Mouse (Mus musculus) hindbrain, embryonic 11.5 days (tissue): Measurements from ENCODE around the gene Gm21897. TPM values are rescaled to one million over a fixed set of nuclear protein-coding genes. Genes with fewer than 3 reads are reported as not detected.
"Not testable (repeated sequence)": the region's sequence is repeated elsewhere in the genome, so short reads cannot be mapped to it uniquely, and the experiment has no call there.

Source experiments
- ATAC-seq: fragments of 200-750 bp; cut with Nextera tagmentation; 2 replicates; pipeline ENCODE4 v1.8.0; 2017; ENCODE audit warnings: mild to moderate bottlenecking, moderate TSS enrichment, moderate library complexity; ENCODE audit not compliant: low FRiP score
- DNase-seq: peaks from one replicate; pipeline ENCODE4 v3.0.0-alpha.2; 2015; ENCODE audit warnings: low spot score
- H3K27ac ChIP-seq: fragments of 300-500 bp; sonication (generic); 2 replicates; pipeline ENCODE4 v1.5.1; 2014; ENCODE audit warnings: mild to moderate bottlenecking, low read depth, low read length
- H3K27me3 ChIP-seq: fragments of 300-500 bp; sonication (generic); 2 replicates; pipeline ENCODE4 v1.6.1; 2014; ENCODE audit warnings: mild to moderate bottlenecking, low read length, moderate library complexity, mixed read lengths; ENCODE audit not compliant: control insufficient read depth, insufficient read depth
- H3K36me3 ChIP-seq: fragments of 300-500 bp; sonication (generic); 2 replicates; pipeline ENCODE4 v1.6.1; 2014; ENCODE audit warnings: mild to moderate bottlenecking, low read length, moderate library complexity, mixed read lengths; ENCODE audit not compliant: control insufficient read depth, insufficient read depth
- H3K4me1 ChIP-seq: fragments of 300-500 bp; sonication (generic); replicated peaks from 2 replicates; pipeline ENCODE4 v1.6.1; 2014; ENCODE audit warnings: low read length, mixed read lengths; ENCODE audit not compliant: control insufficient read depth, insufficient read depth
- H3K4me2 ChIP-seq: fragments of 300-500 bp; sonication (generic); replicated peaks from 2 replicates; pipeline ENCODE4 v1.6.1; 2014; ENCODE audit warnings: mild to moderate bottlenecking, low read depth, low read length
- H3K4me3 ChIP-seq: fragments of 300-500 bp; sonication (generic); 2 replicates; pipeline ENCODE4 v1.5.1; 2014; ENCODE audit warnings: low read depth, low read length
- H3K9ac ChIP-seq: fragments of 300-500 bp; sonication (generic); 2 replicates; pipeline ENCODE4 v1.6.1; 2014; ENCODE audit warnings: low read depth, low read length
- H3K9me3 ChIP-seq: fragments of 300-500 bp; sonication (generic); 2 replicates; pipeline ENCODE4 v1.6.1; 2016; ENCODE audit warnings: low read length; ENCODE audit not compliant: control insufficient read depth
- WGBS: fragments of 180-500 bp; shearing (Covaris S2); extraction: QIAGEN DNeasy Blood & Tissue Kit; methylation state at CpG from one replicate; pipeline ENCODE4 v1.1.7; 2014; 5-methylcytosine and 5-hydroxymethylcytosine counted together
- polyA plus RNA-seq: library from polyadenylated mRNA; unstranded; fragments of >200 nt; fragmentation: Nextera tagmentation; extraction: Ambion mirVana; gene quantifications from 2 replicates; pipeline ENCODE4 v1.2.1, GENCODE M21; 2014

Gm21897 gene
- polyA plus RNA-seq, result not detected in 2 replicates

DNA sequence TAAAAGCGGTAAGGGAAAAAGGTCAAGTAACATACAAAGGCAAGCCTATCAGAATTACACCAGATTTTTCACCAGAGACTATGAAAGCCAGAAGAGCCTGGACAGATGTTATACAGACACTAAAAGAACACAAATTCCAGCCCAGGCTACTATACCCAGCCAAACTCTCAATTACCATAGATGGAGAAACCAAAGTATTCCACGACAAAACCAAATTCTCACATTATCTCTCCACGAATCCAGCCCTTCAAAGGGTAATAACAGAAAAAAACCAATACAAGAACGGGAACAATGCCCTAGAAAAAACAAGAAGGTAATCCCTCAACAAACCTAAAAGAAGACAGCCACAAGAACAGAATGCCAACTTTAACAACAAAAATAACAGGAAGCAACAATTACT, at the start of gene Gm21897:
Gene Gm21897, plus strand, starts transcription at position 301 of the 400 bp plus-strand sequence.
- not testable (repeated sequence) for H3K27me3 ChIP-seq, H3K27ac ChIP-seq, H3K36me3 ChIP-seq, H3K4me2 ChIP-seq, H3K9me3 ChIP-seq, DNase-seq, ATAC-seq, H3K4me1 ChIP-seq, H3K9ac ChIP-seq, H3K4me3 ChIP-seq
- no CpG with 5 or more reads among the region's 4 CpGs for WGBS

DNA sequence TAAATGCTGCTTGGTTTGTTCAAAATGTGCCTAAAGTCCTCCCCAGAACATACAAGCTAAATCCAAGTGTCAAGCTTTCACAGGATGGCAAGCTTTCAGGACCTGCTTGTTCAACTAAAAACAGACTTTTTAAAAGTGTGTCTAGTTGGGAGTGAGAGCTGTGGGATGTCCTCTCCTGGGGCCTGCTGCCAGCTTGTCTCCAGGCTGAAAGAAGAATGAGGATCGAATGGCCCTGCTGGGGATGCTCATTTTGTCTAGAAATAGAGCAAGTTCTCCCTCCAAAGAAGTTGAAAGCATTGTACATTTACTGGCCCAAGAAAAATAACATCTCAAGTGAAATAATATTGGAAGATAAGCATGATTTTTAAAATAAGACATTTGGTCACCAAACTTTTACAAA, 45.0 kb upstream of the Gm21897 start:
- H3K4me2 ChIP-seq, result no peak overlapping the region
- H3K9ac ChIP-seq, result no peak overlapping the region
- 46% methylated on average over 1 of the region's 1 CpGs for WGBS
- H3K4me1 ChIP-seq, result no peaks in the 10 kb centered on the region
- DNase-seq, result no peak
- H3K4me3 ChIP-seq, result no peak overlapping the region
- no peaks in the 10 kb centered on the region for H3K9me3 ChIP-seq
- H3K27me3 ChIP-seq, result no peaks in the 10 kb centered on the region
- no peaks in the 10 kb centered on the region for H3K36me3 ChIP-seq
- no peak for ATAC-seq
- H3K27ac ChIP-seq, result no peak overlapping the region

DNA sequence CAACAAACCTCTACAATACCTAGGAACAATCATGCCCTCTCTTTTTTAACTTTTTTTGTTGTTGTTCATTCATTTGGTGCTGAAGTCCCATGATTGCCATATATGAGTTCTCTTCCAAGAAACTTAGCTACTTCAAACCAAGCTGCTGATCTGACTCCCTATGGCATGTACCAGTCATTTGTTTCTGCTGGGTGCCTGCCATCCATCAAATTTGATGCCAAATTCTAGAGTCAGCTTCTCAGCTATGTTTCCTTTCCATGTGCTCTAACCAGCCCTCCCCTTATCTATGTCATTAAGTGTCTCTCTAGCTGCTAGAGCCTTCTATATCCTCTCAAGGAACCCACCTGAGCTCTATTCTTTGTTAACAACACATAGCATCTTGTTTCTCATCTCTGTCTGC, 39.8 kb upstream of the Gm21897 start:
- ATAC-seq (no peak), DNase-seq (no peak)
- no peaks in the 10 kb centered on the region for H3K27me3 ChIP-seq
- no peaks in the 10 kb centered on the region for H3K4me1 ChIP-seq
- no peak overlapping the region for H3K27ac ChIP-seq
- no peak overlapping the region for H3K4me2 ChIP-seq
- no peak overlapping the region for H3K4me3 ChIP-seq
- no peak overlapping the region for H3K9ac ChIP-seq
- H3K9me3 ChIP-seq, result no peaks in the 10 kb centered on the region
- no peaks in the 10 kb centered on the region for H3K36me3 ChIP-seq

DNA sequence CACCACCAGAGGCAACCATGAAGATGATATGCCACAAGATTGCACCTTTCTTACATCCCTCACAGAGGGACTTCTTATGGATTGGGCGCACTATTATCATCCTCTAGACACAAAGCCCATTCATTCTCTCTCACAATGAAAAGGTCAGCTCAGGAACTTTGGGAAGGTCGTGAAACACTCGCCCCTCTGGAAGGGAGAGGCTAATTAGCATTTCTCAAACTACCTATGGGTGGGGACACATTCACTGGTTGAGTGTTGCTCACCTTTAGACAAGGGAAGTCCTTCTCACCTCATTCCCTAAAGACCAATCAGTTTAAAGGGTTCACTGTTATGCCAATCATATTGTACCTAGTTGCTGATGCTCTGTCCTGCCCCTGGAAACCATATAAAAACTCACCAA, 24.2 kb upstream of the Gm21897 start:
- Histone ChIP-seq H3K4me3 (no peak overlapping the region), H3K4me2 (no peak overlapping the region), H3K36me3 (no peaks in the 10 kb centered on the region), H3K9me3 (no peaks in the 10 kb centered on the region), H3K4me1 (no peaks in the 10 kb centered on the region), H3K27me3 (no peaks in the 10 kb centered on the region), H3K27ac (no peak overlapping the region), H3K9ac (no peak overlapping the region)
- 64% methylated on average over 3 of the region's 3 CpGs for WGBS
- DNase-seq (no peak), ATAC-seq (no peak)

DNA sequence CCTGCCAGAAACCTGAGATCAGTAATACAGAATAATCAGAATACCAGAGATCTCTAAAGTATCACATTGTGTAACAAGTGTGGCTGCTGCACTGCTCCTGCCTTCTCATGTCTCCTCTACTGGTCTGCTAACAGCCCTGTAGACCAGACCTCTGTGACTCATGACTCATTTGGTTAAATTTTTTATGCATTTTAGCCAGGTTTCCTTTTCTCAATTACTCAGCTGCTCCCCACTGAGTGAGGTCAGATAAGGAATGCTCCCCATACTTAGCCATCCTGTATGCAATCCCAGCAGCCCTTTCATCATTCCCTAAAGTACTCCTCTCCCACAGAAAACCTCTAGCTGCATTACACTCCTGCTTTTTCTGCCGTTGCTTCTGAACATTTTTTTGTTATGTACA, 23.0 kb upstream of the Gm21897 start:
- H3K27me3 ChIP-seq, result no peaks in the 10 kb centered on the region
- no peak overlapping the region for H3K27ac ChIP-seq
- ATAC-seq, result no peak
- H3K36me3 ChIP-seq, result no peaks in the 10 kb centered on the region
- no peak overlapping the region for H3K4me2 ChIP-seq
- H3K9ac ChIP-seq, result no peak overlapping the region
- H3K9me3 ChIP-seq, result no peaks in the 10 kb centered on the region
- 72% methylated on average over 1 of the region's 1 CpGs for WGBS
- no peak overlapping the region for H3K4me3 ChIP-seq
- no peak for DNase-seq
- no peaks in the 10 kb centered on the region for H3K4me1 ChIP-seq

DNA sequence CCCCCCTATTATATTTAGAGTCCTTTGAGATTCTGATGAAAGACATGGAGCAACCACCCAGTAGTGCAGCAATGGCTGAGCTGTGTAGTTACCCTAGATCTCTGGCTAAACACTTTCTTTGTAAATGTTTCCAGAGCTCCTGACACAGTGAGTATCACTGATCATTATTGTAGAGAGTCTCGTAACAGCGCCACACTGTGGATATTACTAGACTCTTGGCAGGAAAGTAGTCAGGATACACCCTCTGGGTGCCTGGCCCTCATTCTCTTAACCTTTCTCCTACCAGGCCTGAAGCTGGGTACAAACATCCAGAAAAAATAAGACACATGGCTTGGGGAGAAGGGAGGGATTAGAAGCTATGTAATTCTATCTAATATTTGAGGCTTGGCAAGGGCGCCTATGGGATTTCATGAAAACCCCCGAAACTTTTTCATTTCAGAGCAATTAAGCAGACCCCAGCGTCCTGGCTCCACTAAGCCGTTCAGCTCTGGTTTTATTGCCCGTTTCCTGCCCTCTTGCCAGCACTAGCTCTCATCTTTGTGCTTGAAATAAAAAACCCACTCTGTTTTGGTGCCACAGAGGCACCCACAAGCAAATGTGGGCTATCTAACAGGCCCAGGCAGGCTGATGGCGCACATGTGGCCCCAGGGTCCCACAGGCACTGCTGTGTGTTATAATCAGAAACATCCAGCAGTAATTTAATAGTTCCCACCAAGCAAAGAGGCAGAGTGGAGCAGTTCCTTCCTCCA, 22.2 kb upstream of the Gm21897 start:
- Histone ChIP-seq H3K36me3 (no peaks in the 10 kb centered on the region), H3K4me2 (no peak overlapping the region), H3K9ac (no peak overlapping the region), H3K27ac (no peak overlapping the region), H3K27me3 (no peaks in the 10 kb centered on the region), H3K4me1 (no peaks in the 10 kb centered on the region), H3K4me3 (no peak overlapping the region), H3K9me3 (no peaks in the 10 kb centered on the region)
- DNase-seq (peak; percentile 36), ATAC-seq (peak; percentile 60; the same call in 1 of the 2 replicates)
- WGBS, result 57% methylated on average over 8 of the region's 8 CpGs

DNA sequence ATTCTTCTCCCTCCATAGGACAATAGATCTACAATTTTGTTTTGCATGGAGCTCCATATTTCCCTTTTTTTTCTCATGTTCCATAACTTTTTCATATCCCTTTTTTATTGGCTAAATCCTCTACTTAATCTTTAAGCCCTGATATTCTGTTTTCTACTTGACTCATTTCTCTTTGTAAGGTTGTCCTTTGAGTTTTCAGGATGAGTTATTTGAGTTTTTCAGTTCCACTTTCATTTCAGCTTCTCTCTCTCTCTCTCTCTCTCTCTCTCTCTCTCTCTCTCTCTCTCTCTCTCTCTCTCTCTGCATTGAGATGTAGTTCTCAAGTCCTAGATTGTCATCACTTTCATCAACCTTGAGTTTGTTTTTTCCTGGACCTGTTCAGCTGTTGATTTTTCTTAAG, 17.3 kb downstream of the Gm21897 start:
- H3K4me2 ChIP-seq, result no peak overlapping the region
- H3K4me1 ChIP-seq, result no peaks in the 10 kb centered on the region
- no peaks in the 10 kb centered on the region for H3K27me3 ChIP-seq

DNA sequence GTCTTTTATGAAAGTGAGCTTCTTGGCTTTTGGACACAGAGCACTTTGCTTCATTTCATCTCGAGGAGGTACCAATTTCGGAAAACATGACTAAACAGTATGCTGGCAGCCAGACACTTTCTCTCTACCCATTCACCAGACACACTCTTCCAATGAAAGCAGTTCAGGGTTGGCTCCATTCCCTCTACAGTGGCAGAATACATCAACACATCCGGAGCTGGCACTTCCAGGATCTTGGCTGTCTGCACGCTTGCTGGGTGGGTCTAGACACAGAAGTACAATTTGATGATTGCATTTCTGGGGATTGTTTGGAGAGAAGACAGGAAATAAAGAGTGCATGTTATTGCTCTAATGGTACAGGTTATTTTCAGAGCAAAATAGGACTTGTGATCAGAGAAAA, 21.8 kb downstream of the Gm21897 start:
- no peaks in the 10 kb centered on the region for H3K27me3 ChIP-seq
- H3K27ac ChIP-seq, result no peak overlapping the region
- no peak overlapping the region for H3K9ac ChIP-seq
- H3K4me3 ChIP-seq, result no peak overlapping the region
- no peaks in the 10 kb centered on the region for H3K4me1 ChIP-seq
- no peaks in the 10 kb centered on the region for H3K36me3 ChIP-seq
- H3K9me3 ChIP-seq, result no peaks in the 10 kb centered on the region
- no peak for ATAC-seq
- no peak for DNase-seq
- WGBS, result 92% methylated on average over 4 of the region's 4 CpGs
- H3K4me2 ChIP-seq, result no peak overlapping the region

More for the DNA sequence above, 17.3 kb downstream of the Gm21897 start:
- H3K9me3 ChIP-seq, result no peaks in the 10 kb centered on the region
- no peak for DNase-seq
- no peaks in the 10 kb centered on the region for H3K36me3 ChIP-seq
- ATAC-seq, result no peak
- no peak overlapping the region for H3K27ac ChIP-seq
- H3K9ac ChIP-seq, result no peak overlapping the region
- no peak overlapping the region for H3K4me3 ChIP-seq

DNA sequence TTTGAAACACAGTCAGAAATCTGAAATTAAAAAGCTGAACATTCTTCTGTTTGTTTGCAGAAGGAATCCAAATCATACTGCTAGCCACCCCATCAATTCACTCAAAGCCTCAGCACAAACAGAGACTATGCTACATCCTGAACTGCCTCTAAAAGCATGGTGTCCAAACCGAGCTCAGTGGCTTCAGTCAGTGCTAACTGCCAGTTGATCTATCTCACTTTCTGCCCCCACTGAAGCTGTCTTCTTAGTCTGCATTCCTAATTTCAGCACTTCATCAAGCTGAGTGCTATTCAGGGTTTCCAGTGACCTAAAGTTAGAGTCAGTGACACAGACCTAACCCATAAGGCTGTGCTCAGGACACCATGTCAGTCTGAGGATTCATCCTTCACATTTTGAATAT, 28.8 kb downstream of the Gm21897 start:
- Histone ChIP-seq H3K4me2 (no peak overlapping the region), H3K27ac (no peak overlapping the region), H3K4me1 (no peaks in the 10 kb centered on the region), H3K36me3 (no peaks in the 10 kb centered on the region), H3K27me3 (no peaks in the 10 kb centered on the region), H3K9ac (no peak overlapping the region), H3K9me3 (no peaks in the 10 kb centered on the region), H3K4me3 (no peak overlapping the region)
- WGBS, result 57% methylated on average over 1 of the region's 1 CpGs
- no peak for ATAC-seq
- no peak for DNase-seq
